Mouse (Mus musculus) heart, postnatal 0 days (tissue): ENCODE data around the gene Gpm6a.

Source experiments
- CTCF ChIP-seq: IDR thresholded peaks from 2 replicates; pipeline ENCODE4 v1.5.1; 2016; ENCODE audit warnings: antibody characterized with exemption, control low read depth, low read depth
- EP300 ChIP-seq: IDR thresholded peaks from 2 replicates; pipeline ENCODE4 v1.6.1; 2016; ENCODE audit warnings: antibody characterized with exemption, low read depth

- TF ChIP-seq CTCF: no peak
- TF ChIP-seq EP300: no peak
Observed at GRCm38 (mm10) chr8:55026661-55027000, 72.0 kb downstream of the Gpm6a start.
